Mouse (Mus musculus) heart, adult 2 months (tissue): ENCODE measurements around the gene Gm37240.

Experiments used
- CTCF ChIP-seq: fragments of 200-600 bp; IDR thresholded peaks from 2 replicates; pipeline ENCODE4 v1.8.1; 2022; ENCODE audit warnings: antibody characterized with exemption, mild to moderate bottlenecking, moderate library complexity
- EP300 ChIP-seq: fragments of 200-500 bp; IDR thresholded peaks from 2 replicates; pipeline ENCODE4 v1.6.1; 2011; ENCODE audit warnings: low read depth, low read length, control low read depth; ENCODE audit not compliant: insufficient read depth

DNA sequence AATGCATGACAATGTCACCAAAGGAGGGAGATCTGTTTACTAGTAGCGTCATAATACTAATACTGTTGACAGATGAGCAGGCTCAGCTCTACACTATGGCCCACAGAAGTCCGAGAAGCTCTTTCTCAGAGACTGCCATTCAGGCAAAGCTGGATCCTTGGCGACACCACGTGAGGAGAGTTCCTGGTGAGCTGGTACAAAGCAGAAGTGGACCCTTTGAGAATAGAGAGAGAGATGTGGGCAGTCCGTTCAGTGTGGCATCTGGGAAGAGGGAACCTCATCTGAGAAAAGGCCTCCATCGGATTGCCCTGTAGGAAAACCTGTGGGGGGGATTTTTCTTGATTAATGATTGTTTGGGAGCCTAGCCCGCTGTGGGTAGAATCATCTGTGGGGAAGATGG lies 770.3 kb downstream of the Gm37240 start:
- TF ChIP-seq CTCF: no peak
- no peak for TF ChIP-seq EP300
